Mouse (Mus musculus): ENCODE data around the gene Triml2. TPM values are rescaled to one million over a fixed set of nuclear protein-coding genes. Genes with fewer than 3 reads are reported as not detected.

The Triml2 gene
- not detected in 2 replicates for polyA plus RNA-seq (2015; fragmentation: Nextera tagmentation; extraction: Ambion mirVana)

DNA sequence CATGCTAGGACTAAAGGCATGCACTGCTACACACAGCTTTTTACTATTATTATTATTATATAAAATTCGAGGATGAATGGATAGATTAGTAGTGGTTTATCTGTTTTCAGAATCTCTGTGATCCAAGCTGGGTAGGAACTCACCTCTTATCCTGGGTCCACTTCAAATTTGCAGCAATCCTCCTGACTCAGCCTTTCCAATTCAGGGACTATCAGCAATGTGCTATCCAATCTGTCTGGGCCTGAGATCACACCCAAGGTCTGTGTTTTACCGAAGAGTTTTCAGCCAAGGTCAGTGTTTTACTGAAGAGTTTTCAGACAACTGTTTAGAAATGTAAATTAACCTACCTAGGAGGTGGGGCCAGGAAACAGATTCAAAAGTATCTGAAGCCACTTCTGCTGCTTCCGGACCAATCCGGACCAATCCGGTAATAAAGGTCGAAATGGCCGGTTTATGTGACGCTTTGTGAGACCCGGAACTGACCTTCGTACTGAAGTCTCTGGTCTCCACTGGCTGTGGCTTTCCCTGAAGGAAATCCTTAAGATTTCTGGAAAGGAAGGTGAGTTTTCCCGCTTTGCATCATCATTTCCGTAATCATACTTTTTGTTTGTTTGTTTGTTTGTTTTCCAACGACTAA is at the start of gene Triml2:
Gene Triml2 (plus strand): TSS at position 488 of the 637 bp plus-strand sequence.
- Histone ChIP-seq H3K4me3 (ENCODE audit: low read depth, low read length) (no peak within 1 kb of the TSS), H3K27ac (ENCODE audit: low read length) (no peak within 1 kb of the TSS), H3K4me1 (ENCODE audit: insufficient read depth, low read depth, low read length) (no peaks in the 10 kb centered on the region), H3K27me3 (replicated peaks; ENCODE audit: insufficient read depth, low read length) (no peaks in the 10 kb centered on the region), H3K36me3 (ENCODE audit: insufficient read depth, low read length) (no peaks in the 10 kb centered on the region), H3K9ac (replicated peaks; ENCODE audit: low read depth) (no peak within 1 kb of the TSS), H3K9me3 (ENCODE audit: low read length) (no peaks in the 10 kb centered on the region), H3K4me2 (replicated peaks; ENCODE audit: low read depth, low read length) (no peak within 1 kb of the TSS)
- DNase-seq (ENCODE audit: low spot score): no peak
- TF ChIP-seq CTCF (IDR thresholded peaks at IDR 0.05) (no peak), EP300 (IDR thresholded peaks at IDR 0.05) (no peak)
- WGBS: 93% methylated on average over 13 of the region's 13 CpGs
- ATAC-seq: no peak

DNA sequence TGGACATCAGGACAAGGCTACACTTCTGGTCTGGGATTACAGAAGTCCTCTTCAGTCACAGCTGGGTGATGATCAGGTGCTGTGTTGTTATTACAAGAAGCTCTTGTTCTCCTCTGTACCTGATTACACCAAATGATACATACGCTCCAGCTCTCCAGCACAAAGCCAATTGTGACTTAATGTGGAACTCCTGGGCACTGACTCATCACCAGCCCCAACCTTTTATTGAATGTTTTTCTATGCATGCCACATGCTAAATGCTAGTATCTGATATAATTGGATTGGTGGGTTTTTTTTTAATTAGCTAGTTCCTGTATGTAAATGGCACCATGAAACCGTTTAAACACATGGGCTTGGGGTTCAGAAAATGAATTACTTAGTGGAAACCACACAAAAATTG is 39.0 kb upstream of the Triml2 start, which contains the start of gene Triml1:
Gene Triml1 (minus strand): TSS at position 101 of the 400 bp plus-strand sequence.
- TF ChIP-seq CTCF (IDR thresholded peaks at IDR 0.05) (no peak), EP300 (IDR thresholded peaks at IDR 0.05) (no peak)
- no peaks in the 10 kb centered on the region for H3K9me3 ChIP-seq (ENCODE audit: low read length)
- no peaks in the 10 kb centered on the region for H3K27me3 ChIP-seq (replicated peaks; ENCODE audit: insufficient read depth, low read length)
- H3K4me2 ChIP-seq (replicated peaks; ENCODE audit: low read depth, low read length): no peak within 1 kb of the TSS
- no peaks in the 10 kb centered on the region for H3K4me1 ChIP-seq (ENCODE audit: insufficient read depth, low read depth, low read length)
- 70% methylated on average over 2 of the region's 2 CpGs for WGBS
- no peak for ATAC-seq
- H3K4me3 ChIP-seq (ENCODE audit: low read depth, low read length): no peak within 1 kb of the TSS
- DNase-seq (ENCODE audit: low spot score): no peak
- H3K27ac ChIP-seq (ENCODE audit: low read length): no peak within 1 kb of the TSS
- H3K36me3 ChIP-seq (ENCODE audit: insufficient read depth, low read length): no peaks in the 10 kb centered on the region
- no peak within 1 kb of the TSS for H3K9ac ChIP-seq (replicated peaks; ENCODE audit: low read depth)

DNA sequence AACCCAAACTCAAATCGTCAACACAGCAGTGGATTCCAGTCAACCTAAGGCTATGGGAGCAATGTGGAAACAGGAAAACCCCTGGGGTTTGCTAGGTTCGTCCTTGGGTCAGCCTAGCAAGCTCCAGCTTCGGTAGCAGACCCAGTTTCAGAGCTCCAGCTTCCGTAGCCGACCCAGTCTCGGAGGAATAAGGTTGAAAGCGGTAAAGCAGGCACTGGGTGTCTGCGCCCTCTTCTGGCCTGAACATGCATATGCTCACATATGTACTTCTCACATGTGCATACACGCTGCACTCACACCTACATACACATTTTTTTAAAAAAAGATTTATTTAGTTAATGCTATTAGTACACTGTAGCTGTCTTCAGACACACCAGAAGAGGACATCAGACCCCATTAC is 31.0 kb upstream of the Triml2 start:
- WGBS: 88% methylated on average over 9 of the region's 9 CpGs
- no peaks in the 10 kb centered on the region for H3K4me1 ChIP-seq (ENCODE audit: insufficient read depth, low read depth, low read length)
- H3K9me3 ChIP-seq (ENCODE audit: low read length): no peaks in the 10 kb centered on the region
- H3K27me3 ChIP-seq (replicated peaks; ENCODE audit: insufficient read depth, low read length): no peaks in the 10 kb centered on the region
- H3K27ac ChIP-seq (ENCODE audit: low read length): no peak overlapping the region
- no peak overlapping the region for H3K4me3 ChIP-seq (ENCODE audit: low read depth, low read length)
- no peak for TF ChIP-seq EP300 (IDR thresholded peaks at IDR 0.05)
- no peak for TF ChIP-seq CTCF (IDR thresholded peaks at IDR 0.05)
- H3K4me2 ChIP-seq (replicated peaks; ENCODE audit: low read depth, low read length): no peak overlapping the region
- no peak for ATAC-seq
- no peak for DNase-seq (ENCODE audit: low spot score)
- no peak overlapping the region for H3K9ac ChIP-seq (replicated peaks; ENCODE audit: low read depth)
- H3K36me3 ChIP-seq (ENCODE audit: insufficient read depth, low read length): no peaks in the 10 kb centered on the region

DNA sequence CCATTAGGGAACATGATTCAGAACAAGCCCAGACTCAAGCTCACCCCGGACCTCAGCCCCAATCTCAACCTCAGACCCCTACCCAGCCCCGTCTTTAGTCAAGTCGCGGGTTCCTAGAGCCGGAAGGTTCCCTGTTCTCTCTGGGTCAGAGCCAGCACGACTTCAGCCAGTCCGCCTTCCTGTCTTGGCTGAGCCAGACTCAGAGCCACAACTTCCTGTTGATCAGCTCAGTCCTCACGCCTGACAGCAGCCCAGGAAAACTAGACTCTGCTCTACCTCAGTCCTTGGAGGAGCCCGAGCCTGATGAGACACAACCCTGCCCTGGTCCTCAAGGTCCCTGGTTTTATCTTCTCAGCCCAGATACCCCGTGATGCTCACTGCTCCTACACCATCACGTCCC is 17.1 kb upstream of the Triml2 start:
- Histone ChIP-seq H3K4me3 (ENCODE audit: low read depth, low read length) (no peak overlapping the region), H3K9ac (replicated peaks; ENCODE audit: low read depth) (no peak overlapping the region), H3K27ac (ENCODE audit: low read length) (no peak overlapping the region), H3K36me3 (ENCODE audit: insufficient read depth, low read length) (no peaks in the 10 kb centered on the region), H3K4me1 (ENCODE audit: insufficient read depth, low read depth, low read length) (no peaks in the 10 kb centered on the region), H3K27me3 (replicated peaks; ENCODE audit: insufficient read depth, low read length) (no peaks in the 10 kb centered on the region), H3K9me3 (ENCODE audit: low read length) (no peaks in the 10 kb centered on the region), H3K4me2 (replicated peaks; ENCODE audit: low read depth, low read length) (no peak overlapping the region)
- no peak for TF ChIP-seq CTCF (IDR thresholded peaks at IDR 0.05)
- TF ChIP-seq EP300 (IDR thresholded peaks at IDR 0.05): no peak
- WGBS: 69% methylated on average over 11 of the region's 11 CpGs
- no peak for ATAC-seq
- no peak for DNase-seq (ENCODE audit: low spot score)

DNA sequence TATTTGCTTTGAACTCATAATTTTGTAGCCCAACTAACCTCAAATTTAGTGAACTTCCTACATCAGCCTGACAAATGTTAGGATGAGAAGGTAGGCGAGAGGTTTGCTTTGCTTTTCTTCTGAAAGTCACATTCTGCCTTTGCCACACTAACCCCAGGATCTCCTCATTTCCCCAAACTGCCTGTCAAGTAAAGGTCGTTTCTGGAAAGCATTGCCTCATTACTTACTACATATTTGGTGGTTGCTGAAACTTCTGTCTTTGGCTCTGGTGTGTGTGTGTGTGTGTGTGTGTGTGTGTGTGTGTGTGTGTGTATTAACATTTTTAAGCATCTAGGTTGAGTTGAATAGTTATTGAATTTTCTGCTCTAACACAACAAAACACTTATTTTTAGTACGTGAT is 15.9 kb upstream of the Triml2 start:
- Histone ChIP-seq H3K9me3 (ENCODE audit: low read length) (no peaks in the 10 kb centered on the region), H3K27me3 (replicated peaks; ENCODE audit: insufficient read depth, low read length) (no peaks in the 10 kb centered on the region), H3K4me3 (ENCODE audit: low read depth, low read length) (no peak overlapping the region), H3K36me3 (ENCODE audit: insufficient read depth, low read length) (no peaks in the 10 kb centered on the region), H3K4me1 (ENCODE audit: insufficient read depth, low read depth, low read length) (no peaks in the 10 kb centered on the region), H3K9ac (replicated peaks; ENCODE audit: low read depth) (no peak overlapping the region), H3K4me2 (replicated peaks; ENCODE audit: low read depth, low read length) (no peak overlapping the region), H3K27ac (ENCODE audit: low read length) (no peak overlapping the region)
- WGBS: 72% methylated on average over 3 of the region's 3 CpGs
- TF ChIP-seq CTCF (IDR thresholded peaks at IDR 0.05) (no peak), EP300 (IDR thresholded peaks at IDR 0.05) (no peak)
- no peak for DNase-seq (ENCODE audit: low spot score)
- ATAC-seq: no peak

DNA sequence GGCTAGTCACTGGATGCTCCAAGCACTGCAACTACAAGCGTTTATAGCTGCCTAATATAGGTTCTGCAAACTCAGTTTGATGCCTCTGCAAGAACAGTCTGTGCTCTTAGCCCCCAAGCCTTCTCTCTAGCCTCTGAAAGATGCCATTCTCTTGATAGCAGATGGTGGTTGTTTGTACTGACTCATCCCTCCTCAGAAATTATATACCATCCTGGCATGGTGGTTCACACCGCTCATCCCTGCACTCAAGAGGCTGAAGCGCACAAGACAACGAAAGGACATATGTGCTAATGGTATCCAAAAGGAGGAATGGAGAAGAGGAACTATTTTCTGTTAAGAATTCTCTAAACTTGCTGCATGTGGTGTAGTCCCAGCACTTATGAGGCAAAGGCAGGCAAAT is 12.3 kb upstream of the Triml2 start:
- Histone ChIP-seq H3K9me3 (ENCODE audit: low read length) (no peaks in the 10 kb centered on the region), H3K4me1 (ENCODE audit: insufficient read depth, low read depth, low read length) (no peaks in the 10 kb centered on the region), H3K36me3 (ENCODE audit: insufficient read depth, low read length) (no peaks in the 10 kb centered on the region), H3K9ac (replicated peaks; ENCODE audit: low read depth) (no peak overlapping the region), H3K27ac (ENCODE audit: low read length) (no peak overlapping the region), H3K4me3 (ENCODE audit: low read depth, low read length) (no peak overlapping the region), H3K27me3 (replicated peaks; ENCODE audit: insufficient read depth, low read length) (no peaks in the 10 kb centered on the region), H3K4me2 (replicated peaks; ENCODE audit: low read depth, low read length) (no peak overlapping the region)
- no peak for ATAC-seq
- no peak for TF ChIP-seq EP300 (IDR thresholded peaks at IDR 0.05)
- TF ChIP-seq CTCF (IDR thresholded peaks at IDR 0.05): no peak
- 84% methylated on average over 4 of the region's 4 CpGs for WGBS
- no peak for DNase-seq (ENCODE audit: low spot score)
